Mouse (Mus musculus): Measurements from ENCODE around the gene Hcn3. TPM values are rescaled to one million over a fixed set of nuclear protein-coding genes. Genes with fewer than 3 reads are reported as not detected.

Hcn3 gene
- polyA plus RNA-seq, 1 experiment from 2014 or later, result 1.1 TPM

DNA sequence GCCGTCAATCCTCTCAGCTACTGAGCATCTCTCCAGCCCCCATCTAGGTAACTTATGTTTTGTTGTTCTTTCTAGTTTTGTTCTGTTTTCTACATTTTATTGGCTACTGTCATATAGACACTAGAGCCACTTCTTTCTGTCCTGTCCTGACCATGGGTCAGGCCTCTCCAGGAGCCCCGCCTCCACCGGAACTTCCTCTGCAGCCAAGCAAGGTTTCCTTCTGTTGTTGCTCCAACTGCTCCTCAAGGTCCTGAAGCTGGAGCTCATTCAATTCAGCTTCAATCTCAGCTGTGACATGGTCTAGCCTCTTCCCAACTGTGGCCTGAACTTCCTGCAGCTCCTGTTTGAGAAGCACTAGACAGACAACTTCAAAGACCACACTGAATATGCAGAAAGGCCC, 30.1 kb downstream of the Hcn3 start:
- no peak overlapping the region for H3K4me2 ChIP-seq (replicated peaks; ENCODE audit: low read depth)
- H3K4me3 ChIP-seq (ENCODE audit: low read depth, low read length), result no peak overlapping the region
- H3K27me3 ChIP-seq (replicated peaks; ENCODE audit: control insufficient read depth, insufficient read depth, low read length), result no peaks in the 10 kb centered on the region
- H3K4me1 ChIP-seq (replicated peaks; ENCODE audit: control insufficient read depth, insufficient read depth, low read length), result peaks cover 3% of the 10 kb centered on the region; the same call in 1 of the 2 replicates
- H3K36me3 ChIP-seq (ENCODE audit: control insufficient read depth, insufficient read depth), result no peaks in the 10 kb centered on the region
- no peak for TF ChIP-seq CTCF (IDR thresholded peaks at IDR 0.05; ENCODE audit: low read depth)
- ATAC-seq, result no peak
- WGBS, result 88% methylated on average over 3 of the region's 3 CpGs
- no peak overlapping the region for H3K27ac ChIP-seq (ENCODE audit: low read depth, low read length)
- no peaks in the 10 kb centered on the region for H3K9me3 ChIP-seq (ENCODE audit: control insufficient read depth)
- no peak overlapping the region for H3K9ac ChIP-seq (ENCODE audit: low read depth, low read length)

DNA sequence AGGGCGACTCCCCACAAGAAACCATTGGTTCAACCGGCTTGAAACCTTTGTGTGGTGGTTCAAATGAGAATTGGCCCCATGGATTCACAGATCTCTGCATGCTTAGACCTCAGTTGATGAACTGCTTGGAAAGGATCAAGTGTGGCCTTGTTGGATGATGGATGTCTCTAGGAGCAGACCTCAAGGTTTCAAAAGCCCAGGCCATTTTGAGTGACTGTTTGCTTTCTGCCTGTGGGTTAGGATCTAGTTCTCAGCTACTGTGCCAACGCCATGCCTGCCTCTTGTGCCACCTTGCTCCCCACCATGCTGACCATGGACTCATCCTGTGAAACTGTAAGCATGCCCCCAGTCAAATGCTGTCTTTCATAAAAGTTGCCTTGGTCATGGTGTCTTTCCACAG, 34.0 kb downstream of the Hcn3 start:
- Histone ChIP-seq H3K9ac (ENCODE audit: low read depth, low read length) (no peak overlapping the region), H3K36me3 (ENCODE audit: control insufficient read depth, insufficient read depth) (no peaks in the 10 kb centered on the region), H3K27ac (ENCODE audit: low read depth, low read length) (no peak overlapping the region), H3K27me3 (replicated peaks; ENCODE audit: control insufficient read depth, insufficient read depth, low read length) (no peaks in the 10 kb centered on the region), H3K4me1 (replicated peaks; ENCODE audit: control insufficient read depth, insufficient read depth, low read length) (no peaks in the 10 kb centered on the region), H3K4me3 (ENCODE audit: low read depth, low read length) (no peak overlapping the region), H3K9me3 (ENCODE audit: control insufficient read depth) (no peaks in the 10 kb centered on the region), H3K4me2 (replicated peaks; ENCODE audit: low read depth) (no peak overlapping the region)
- no peak for TF ChIP-seq CTCF (IDR thresholded peaks at IDR 0.05; ENCODE audit: low read depth)
- 94% methylated on average over 3 of the region's 3 CpGs for WGBS
- ATAC-seq, result no peak

DNA sequence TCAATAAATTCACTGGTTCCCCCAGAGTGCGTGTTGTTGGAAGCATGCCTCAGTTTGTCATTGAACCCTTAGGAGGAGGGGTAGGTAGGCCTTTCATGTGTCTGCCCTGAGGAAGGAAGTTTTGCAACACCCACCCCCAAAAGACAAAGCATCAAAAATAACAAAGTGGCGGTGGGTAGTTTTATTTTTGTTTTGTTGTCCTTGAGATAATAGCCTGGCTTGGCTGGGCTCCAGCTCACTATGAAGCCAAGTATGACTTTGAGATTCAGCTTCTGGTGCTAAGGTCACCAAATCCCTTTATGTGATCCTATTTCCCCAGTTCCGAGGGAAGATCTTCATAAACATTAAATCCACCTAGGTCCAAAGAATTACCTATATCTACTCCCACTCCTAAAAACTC, 35.8 kb downstream of the Hcn3 start:
- no peak overlapping the region for H3K9ac ChIP-seq (ENCODE audit: low read depth, low read length)
- TF ChIP-seq CTCF (IDR thresholded peaks at IDR 0.05; ENCODE audit: low read depth), result no peak
- H3K4me1 ChIP-seq (replicated peaks; ENCODE audit: control insufficient read depth, insufficient read depth, low read length), result no peaks in the 10 kb centered on the region
- ATAC-seq, result no peak
- H3K27ac ChIP-seq (ENCODE audit: low read depth, low read length), result no peak overlapping the region
- H3K4me3 ChIP-seq (ENCODE audit: low read depth, low read length), result no peak overlapping the region
- H3K27me3 ChIP-seq (replicated peaks; ENCODE audit: control insufficient read depth, insufficient read depth, low read length), result no peaks in the 10 kb centered on the region
- H3K9me3 ChIP-seq (ENCODE audit: control insufficient read depth), result no peaks in the 10 kb centered on the region
- H3K4me2 ChIP-seq (replicated peaks; ENCODE audit: low read depth), result no peak overlapping the region
- WGBS, result 66% methylated on average over 3 of the region's 3 CpGs
- no peaks in the 10 kb centered on the region for H3K36me3 ChIP-seq (ENCODE audit: control insufficient read depth, insufficient read depth)

DNA sequence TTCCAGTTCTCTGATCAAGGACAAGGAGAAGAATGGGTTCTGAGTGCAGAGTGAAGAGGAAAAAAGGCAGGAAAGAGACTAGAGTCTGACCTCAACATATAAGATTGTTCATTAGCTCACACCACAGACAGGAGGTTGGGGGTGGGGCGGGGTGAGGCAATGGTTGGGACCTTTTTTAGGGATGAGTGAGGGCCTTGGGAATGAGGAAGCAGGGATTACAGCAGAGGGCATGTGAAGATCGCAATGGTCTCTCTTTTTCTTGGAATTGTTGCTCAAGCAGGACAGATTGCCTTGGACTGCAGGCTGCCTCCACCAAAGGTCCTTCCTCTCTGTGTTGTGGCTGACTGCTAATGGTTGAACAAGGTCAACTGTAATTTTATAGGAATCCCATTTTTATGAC, 36.7 kb downstream of the Hcn3 start:
- Histone ChIP-seq H3K27me3 (replicated peaks; ENCODE audit: control insufficient read depth, insufficient read depth, low read length) (no peaks in the 10 kb centered on the region), H3K4me2 (replicated peaks; ENCODE audit: low read depth) (no peak overlapping the region), H3K4me1 (replicated peaks; ENCODE audit: control insufficient read depth, insufficient read depth, low read length) (no peaks in the 10 kb centered on the region), H3K4me3 (ENCODE audit: low read depth, low read length) (no peak overlapping the region), H3K9me3 (ENCODE audit: control insufficient read depth) (no peaks in the 10 kb centered on the region), H3K9ac (ENCODE audit: low read depth, low read length) (no peak overlapping the region), H3K36me3 (ENCODE audit: control insufficient read depth, insufficient read depth) (no peaks in the 10 kb centered on the region), H3K27ac (ENCODE audit: low read depth, low read length) (no peak overlapping the region)
- ATAC-seq, result peak; percentile 41; the same call in 1 of the 2 replicates
- TF ChIP-seq CTCF (IDR thresholded peaks at IDR 0.05; ENCODE audit: low read depth), result no peak
- 56% methylated on average over 2 of the region's 2 CpGs for WGBS

DNA sequence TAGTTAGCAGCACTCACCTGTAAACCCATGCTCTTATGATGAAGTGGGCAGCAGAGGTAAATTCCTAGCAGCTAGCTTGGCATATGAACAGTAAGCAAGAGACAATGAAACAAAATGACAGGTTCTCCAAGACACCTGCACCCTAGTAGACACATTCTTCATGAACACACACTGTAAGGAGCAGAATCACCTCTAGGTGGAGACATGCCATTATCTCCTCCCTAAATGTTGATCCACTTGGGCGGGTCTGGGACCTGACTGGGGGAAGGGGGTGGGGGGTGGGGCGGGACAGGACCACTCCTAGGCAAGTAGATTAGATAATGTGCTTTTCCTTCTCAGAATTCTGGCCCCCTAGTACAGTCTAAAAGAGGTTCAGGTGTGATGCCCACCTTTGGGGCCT, 44.5 kb downstream of the Hcn3 start:
- WGBS, result 4% methylated on average over 2 of the region's 2 CpGs
- Histone ChIP-seq H3K27ac (ENCODE audit: low read depth, low read length) (no peak overlapping the region), H3K4me1 (replicated peaks; ENCODE audit: control insufficient read depth, insufficient read depth, low read length) (no peaks in the 10 kb centered on the region), H3K4me3 (ENCODE audit: low read depth, low read length) (no peak overlapping the region), H3K36me3 (ENCODE audit: control insufficient read depth, insufficient read depth) (no peaks in the 10 kb centered on the region), H3K9ac (ENCODE audit: low read depth, low read length) (no peak overlapping the region), H3K27me3 (replicated peaks; ENCODE audit: control insufficient read depth, insufficient read depth, low read length) (no peaks in the 10 kb centered on the region), H3K4me2 (replicated peaks; ENCODE audit: low read depth) (no peak overlapping the region), H3K9me3 (ENCODE audit: control insufficient read depth) (no peaks in the 10 kb centered on the region)
- peak; percentile 73 for TF ChIP-seq CTCF (IDR thresholded peaks at IDR 0.05; ENCODE audit: low read depth)
- peak; percentile 43; the same call in 1 of the 2 replicates for ATAC-seq

DNA sequence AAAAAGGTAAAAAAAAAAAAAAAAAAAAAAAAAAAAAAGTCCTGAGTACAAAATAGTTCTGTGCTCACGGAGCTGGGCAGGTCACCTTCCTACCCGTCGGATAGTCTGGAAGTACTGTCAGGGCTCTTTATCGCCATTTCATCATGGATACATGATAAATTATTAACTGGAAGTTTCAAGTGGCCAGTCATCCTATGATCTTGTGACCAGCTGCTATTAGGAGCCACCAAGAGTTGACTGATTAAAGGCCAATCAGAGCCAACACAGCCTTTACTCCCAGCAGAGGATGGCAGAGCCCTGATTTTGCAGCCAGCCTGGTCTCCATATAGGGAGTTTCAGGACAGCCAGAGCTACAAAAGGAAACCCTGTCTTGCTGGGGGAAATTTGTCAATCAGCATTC, 46.9 kb downstream of the Hcn3 start:
- no peak overlapping the region for H3K4me2 ChIP-seq (replicated peaks; ENCODE audit: low read depth)
- no peak overlapping the region for H3K4me3 ChIP-seq (ENCODE audit: low read depth, low read length)
- no peak overlapping the region for H3K27ac ChIP-seq (ENCODE audit: low read depth, low read length)
- 44% methylated on average over 4 of the region's 4 CpGs for whole genome bisulfite sequencing
- TF ChIP-seq CTCF (IDR thresholded peaks at IDR 0.05; ENCODE audit: low read depth), result no peak
- H3K36me3 ChIP-seq (ENCODE audit: control insufficient read depth, insufficient read depth), result no peaks in the 10 kb centered on the region
- H3K9me3 ChIP-seq (ENCODE audit: control insufficient read depth), result no peaks in the 10 kb centered on the region
- H3K9ac ChIP-seq (ENCODE audit: low read depth, low read length), result no peak overlapping the region
- no peaks in the 10 kb centered on the region for H3K4me1 ChIP-seq (replicated peaks; ENCODE audit: control insufficient read depth, insufficient read depth, low read length)
- no peaks in the 10 kb centered on the region for H3K27me3 ChIP-seq (replicated peaks; ENCODE audit: control insufficient read depth, insufficient read depth, low read length)
- ATAC-seq, result peak; percentile 82

DNA sequence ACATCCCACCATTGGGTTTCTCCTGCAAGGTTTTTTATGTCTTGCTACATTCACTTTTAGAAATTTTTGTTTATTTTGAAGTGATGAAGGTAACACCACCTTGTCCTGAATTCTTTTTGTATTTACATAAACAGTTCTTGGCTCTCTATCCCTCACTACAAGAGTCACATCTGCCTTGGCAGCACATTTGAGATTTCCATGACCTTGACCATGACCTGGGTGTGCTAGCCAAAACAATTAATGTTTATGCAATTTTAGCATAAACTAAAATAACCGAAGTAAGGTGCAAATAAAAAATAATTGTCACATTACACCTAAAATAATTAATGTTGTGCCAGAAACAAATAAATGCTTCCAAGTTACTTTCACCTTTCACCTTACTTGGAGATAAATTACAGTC, 51.9 kb downstream of the Hcn3 start:
- H3K27me3 ChIP-seq (replicated peaks; ENCODE audit: control insufficient read depth, insufficient read depth, low read length), result no peaks in the 10 kb centered on the region
- no peak overlapping the region for H3K4me3 ChIP-seq (ENCODE audit: low read depth, low read length)
- no peak overlapping the region for H3K4me2 ChIP-seq (replicated peaks; ENCODE audit: low read depth)
- TF ChIP-seq CTCF (IDR thresholded peaks at IDR 0.05; ENCODE audit: low read depth), result no peak
- H3K9me3 ChIP-seq (ENCODE audit: control insufficient read depth), result no peaks in the 10 kb centered on the region
- H3K36me3 ChIP-seq (ENCODE audit: control insufficient read depth, insufficient read depth), result no peaks in the 10 kb centered on the region
- no peak overlapping the region for H3K27ac ChIP-seq (ENCODE audit: low read depth, low read length)
- ATAC-seq, result no peak
- H3K4me1 ChIP-seq (replicated peaks; ENCODE audit: control insufficient read depth, insufficient read depth, low read length), result no peaks in the 10 kb centered on the region
- 56% methylated on average over 1 of the region's 1 CpGs for WGBS
- H3K9ac ChIP-seq (ENCODE audit: low read depth, low read length), result no peak overlapping the region

All from intestine, postnatal 0 days (tissue).